Comparison of ENCODE assay signal across 8 mouse cellular contexts in the genomic region with DNA sequence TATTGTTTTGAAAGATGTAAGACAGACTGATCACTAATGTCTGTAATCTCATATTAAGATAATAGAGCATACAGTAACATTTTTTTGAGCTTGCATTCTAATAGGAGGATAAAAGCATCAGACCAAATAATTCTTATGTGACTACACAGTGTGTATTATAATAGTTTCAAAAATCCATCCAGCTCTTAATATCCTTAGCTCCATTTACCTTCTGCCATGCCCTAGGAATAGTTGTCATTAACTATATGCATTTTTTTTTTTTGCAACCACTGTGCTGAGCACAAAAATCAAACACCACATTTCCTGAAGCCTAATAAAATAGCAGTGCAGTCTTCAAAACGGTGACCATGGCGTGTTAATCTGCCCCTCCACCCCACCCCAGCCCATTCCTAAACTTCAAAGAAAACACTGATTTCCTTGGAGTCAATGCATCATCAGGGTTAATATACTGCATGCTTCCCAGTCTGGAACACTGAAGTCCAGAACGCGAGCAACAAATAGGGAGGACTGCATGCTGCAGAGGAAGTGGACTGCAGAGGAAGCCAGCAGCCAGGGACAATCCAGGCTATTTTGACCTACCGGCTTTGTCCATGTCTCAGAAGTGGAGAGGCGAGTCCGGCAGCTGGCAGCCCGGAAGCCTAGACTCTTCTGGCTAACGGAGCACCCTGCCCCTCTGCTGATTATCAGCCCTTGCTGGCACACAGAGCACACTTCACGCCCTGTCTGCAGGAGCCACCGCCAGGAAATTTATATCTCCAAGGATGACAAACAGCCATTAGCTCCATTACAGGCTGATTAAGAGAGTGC.
DNase-seq lines count a peak whose midpoint lies in the region; ATAC-seq and TF ChIP-seq lines count a peak whose summit lies in the region.

No protein-coding gene starts in this region.

- H3K4me1 ChIP-seq in heart, embryonic 14.5 days (ENCODE audit: control insufficient read depth in 2 of 2, insufficient read depth in 2 of 2, low read length in 2 of 2): peaks cover 4 to 18% of the 10 kb centered on the region in 2 experiments
- no peaks in the 10 kb centered on the region for H3K4me1 ChIP-seq in kidney, postnatal 0 days (replicated peaks; ENCODE audit: insufficient read depth, low read length)
- H3K4me1 ChIP-seq in lung, embryonic 16.5 days (replicated peaks; ENCODE audit: control insufficient read depth, insufficient read depth, low read length): peaks cover 10% of the 10 kb centered on the region; the same call in 1 of the 2 replicates

- H3K9ac ChIP-seq in heart, embryonic 14.5 days (ENCODE audit: low read length): peak overlapping the region; percentile 69
- peak overlapping the region; percentile 41; the same call in 1 of the 2 replicates for H3K9ac ChIP-seq in kidney, postnatal 0 days (ENCODE audit: low read depth, low read length)
- peak overlapping the region; percentile 68 for H3K9ac ChIP-seq in lung, embryonic 16.5 days (ENCODE audit: low read length)

- DNase-seq in kidney, adult 18-20 months: peak; percentile 23
- no peak for DNase-seq in kidney, adult 8-10 months
- peak; percentile 50 for DNase-seq in embryo, embryonic 10.5 days (ENCODE audit: low spot score)
- peak; percentile 80 for DNase-seq in kidney, postnatal 0 days (ENCODE audit: low spot score)
- peak; percentile 73 for DNase-seq in ovary, postnatal 36 days (ENCODE audit: low spot score)

- H3K9me3 ChIP-seq in heart, embryonic 14.5 days (ENCODE audit: control insufficient read depth, low read length): no peaks in the 10 kb centered on the region
- no peaks in the 10 kb centered on the region for H3K9me3 ChIP-seq in kidney, postnatal 0 days (replicated peaks; ENCODE audit: low read length)
- no peaks in the 10 kb centered on the region for H3K9me3 ChIP-seq in lung, embryonic 16.5 days (ENCODE audit: control insufficient read depth, low read length)

- WGBS in heart, embryonic 14.5 days: 3% methylated on average over 11 of the region's 11 CpGs
- 0% methylated on average over 11 of the region's 11 CpGs for WGBS in kidney, postnatal 0 days
- 4% methylated on average over 11 of the region's 11 CpGs for WGBS in lung, embryonic 16.5 days

- H3K27me3 ChIP-seq in heart, embryonic 14.5 days (ENCODE audit: control insufficient read depth, insufficient read depth, low read length): no peaks in the 10 kb centered on the region
- no peaks in the 10 kb centered on the region for H3K27me3 ChIP-seq in kidney, postnatal 0 days (ENCODE audit: insufficient read depth, low read length)
- H3K27me3 ChIP-seq in lung, embryonic 16.5 days (ENCODE audit: control insufficient read depth, insufficient read depth, low read depth, low read length): no peaks in the 10 kb centered on the region

- H3K36me3 ChIP-seq in heart, embryonic 14.5 days (ENCODE audit: control insufficient read depth, insufficient read depth, low read length): no peaks in the 10 kb centered on the region
- H3K36me3 ChIP-seq in kidney, postnatal 0 days (ENCODE audit: insufficient read depth, low read length): no peaks in the 10 kb centered on the region
- no peaks in the 10 kb centered on the region for H3K36me3 ChIP-seq in lung, embryonic 16.5 days (ENCODE audit: control insufficient read depth, insufficient read depth, low read length)

- H3K4me3 ChIP-seq in heart, embryonic 14.5 days (ENCODE audit: control insufficient read depth in 1 of 2, insufficient read depth in 1 of 2, low read depth in 1 of 2, low read length in 2 of 2): peak overlapping the region; percentile 33 to 46
- 0 out of 2 replicates have a peak overlapping the region, but pooled peaks have one; percentile 5 for H3K4me3 ChIP-seq in kidney, postnatal 0 days (replicated peaks; ENCODE audit: low read depth, low read length)
- H3K4me3 ChIP-seq in lung, embryonic 16.5 days (ENCODE audit: low read length): peak overlapping the region; percentile 44

- H3K4me2 ChIP-seq in heart, embryonic 14.5 days (ENCODE audit: low read length): peak overlapping the region; percentile 69
- H3K4me2 ChIP-seq in kidney, postnatal 0 days (ENCODE audit: low read length): peak overlapping the region; percentile 54
- H3K4me2 ChIP-seq in lung, embryonic 16.5 days (ENCODE audit: low read depth, low read length): peak overlapping the region; percentile 61

- no peak for TF ChIP-seq CTCF in kidney, postnatal 0 days (IDR thresholded peaks at IDR 0.05; ENCODE audit: low read depth)

- H3K27ac ChIP-seq in heart, embryonic 14.5 days (replicated peaks in 1 of 2; ENCODE audit: control insufficient read depth in 1 of 2, insufficient read depth in 1 of 2, low read depth in 2 of 2, low read length in 2 of 2): peak overlapping the region; percentile 75 to 86
- peak overlapping the region; percentile 32; the same call in 1 of the 2 replicates for H3K27ac ChIP-seq in kidney, postnatal 0 days
- peak overlapping the region; percentile 72 for H3K27ac ChIP-seq in lung, embryonic 16.5 days (ENCODE audit: low read length)

- ATAC-seq in heart, embryonic 14.5 days (ENCODE audit: insufficient number of reproducible peaks, insufficient read depth, low FRiP score, low read depth): peak; percentile 73
- ATAC-seq in kidney, postnatal 0 days (replicated peaks; ENCODE audit: low FRiP score, low read depth): 0 out of 2 replicates have a peak, but pooled peaks have one; percentile 40
- ATAC-seq in lung, embryonic 16.5 days (ENCODE audit: low read depth): peak; percentile 89
- no peak for ATAC-seq in erythroblast, adult 5-6 weeks (replicated peaks; ENCODE audit: low FRiP score, poor library complexity, severe bottlenecking)

Comparison
In these comparisons a context has a peak if more than half of its experiments do, and no peak if none do; other contexts are left out.
1. DNase-seq: peak in kidney, adult 18-20 months (single experiment), embryo, embryonic 10.5 days (single experiment), kidney, postnatal 0 days (single experiment) and ovary, postnatal 36 days (single experiment); none in kidney, adult 8-10 months (0 of 2).
2. Peak in every context shown above with its lines, with median percentiles within 50 percentile points of each other: H3K27ac ChIP-seq, H3K4me2 ChIP-seq, H3K4me3 ChIP-seq and H3K9ac ChIP-seq.